Mouse (Mus musculus): ENCODE measurements around the gene Asb6.

Asb6 gene

DNA sequence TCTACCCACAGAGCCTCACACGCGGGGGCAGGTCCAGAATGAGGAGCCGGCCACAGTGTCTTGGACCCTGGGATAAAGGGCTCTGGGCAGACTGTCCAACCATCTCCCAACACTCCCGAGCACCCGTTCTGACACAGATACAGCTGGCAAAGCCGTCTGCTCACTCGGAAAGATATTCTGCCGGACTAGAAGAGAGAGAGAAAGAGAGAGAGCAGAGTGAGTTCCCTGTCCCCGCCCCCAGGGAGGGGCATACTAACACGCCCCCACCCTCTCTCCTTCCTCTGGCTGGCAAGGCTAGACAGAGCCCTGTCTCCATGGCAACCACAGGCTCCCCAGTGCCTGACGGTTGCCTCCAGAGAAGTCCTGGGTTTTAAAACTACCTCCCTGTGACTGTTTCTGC lies 33.8 kb downstream of the Asb6 start:
- DNase-seq (ENCODE audit: low spot score in 2 of 2), result peak; percentile 86 to 92

DNA sequence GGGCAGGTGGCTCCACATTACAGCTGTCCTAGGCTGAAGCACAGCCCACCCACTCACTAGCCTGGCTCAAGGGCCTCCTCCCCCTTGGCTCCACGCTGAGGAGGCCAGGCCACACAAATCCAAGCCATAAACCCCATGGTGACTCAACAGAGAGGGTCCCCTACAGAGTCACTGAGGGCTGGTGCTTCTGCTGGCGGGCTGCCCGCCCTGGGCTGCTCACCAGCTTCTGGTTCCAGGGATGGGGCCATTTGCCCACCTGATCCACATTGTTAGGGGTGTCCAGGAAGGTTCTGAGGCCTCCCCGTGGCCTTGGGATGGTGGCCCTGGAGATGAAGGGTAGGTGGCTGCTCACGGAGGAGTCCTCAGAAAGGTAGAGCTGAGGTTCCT lies 34.3 kb downstream of the Asb6 start:
- no peak for DNase-seq (ENCODE audit: low spot score in 2 of 2)

DNA sequence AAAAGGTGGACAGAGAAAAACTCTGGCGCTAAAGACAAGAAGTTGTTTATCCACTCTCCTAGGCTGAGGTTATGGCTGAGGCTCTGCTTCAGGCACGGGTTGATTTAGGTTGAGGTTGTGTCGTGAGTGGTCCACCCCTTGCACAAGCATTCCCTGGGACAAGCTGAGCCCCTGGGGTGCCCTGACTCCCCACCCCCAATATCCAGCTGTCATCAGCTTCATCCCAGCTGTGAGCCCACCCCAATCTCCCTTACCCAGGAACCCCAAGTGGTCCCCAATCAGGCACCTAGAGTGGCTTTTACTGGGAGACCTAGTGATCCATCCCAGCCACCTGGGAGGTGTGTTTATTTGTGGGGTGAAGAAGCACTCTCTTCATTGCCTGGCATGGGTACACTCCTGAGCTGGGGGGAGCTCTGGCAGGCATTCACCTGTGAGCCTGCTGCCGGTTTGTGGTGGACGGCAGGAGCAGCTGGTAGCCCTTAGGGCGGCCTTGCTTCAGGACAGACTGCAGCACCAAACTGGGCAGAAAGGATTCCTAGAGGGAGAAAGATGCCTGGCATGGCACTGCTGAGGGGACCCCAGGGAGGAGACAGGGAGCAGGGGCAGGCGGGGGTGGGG lies 34.8 kb downstream of the Asb6 start:
- DNase-seq (ENCODE audit: low spot score in 2 of 2), result no peak

DNA sequence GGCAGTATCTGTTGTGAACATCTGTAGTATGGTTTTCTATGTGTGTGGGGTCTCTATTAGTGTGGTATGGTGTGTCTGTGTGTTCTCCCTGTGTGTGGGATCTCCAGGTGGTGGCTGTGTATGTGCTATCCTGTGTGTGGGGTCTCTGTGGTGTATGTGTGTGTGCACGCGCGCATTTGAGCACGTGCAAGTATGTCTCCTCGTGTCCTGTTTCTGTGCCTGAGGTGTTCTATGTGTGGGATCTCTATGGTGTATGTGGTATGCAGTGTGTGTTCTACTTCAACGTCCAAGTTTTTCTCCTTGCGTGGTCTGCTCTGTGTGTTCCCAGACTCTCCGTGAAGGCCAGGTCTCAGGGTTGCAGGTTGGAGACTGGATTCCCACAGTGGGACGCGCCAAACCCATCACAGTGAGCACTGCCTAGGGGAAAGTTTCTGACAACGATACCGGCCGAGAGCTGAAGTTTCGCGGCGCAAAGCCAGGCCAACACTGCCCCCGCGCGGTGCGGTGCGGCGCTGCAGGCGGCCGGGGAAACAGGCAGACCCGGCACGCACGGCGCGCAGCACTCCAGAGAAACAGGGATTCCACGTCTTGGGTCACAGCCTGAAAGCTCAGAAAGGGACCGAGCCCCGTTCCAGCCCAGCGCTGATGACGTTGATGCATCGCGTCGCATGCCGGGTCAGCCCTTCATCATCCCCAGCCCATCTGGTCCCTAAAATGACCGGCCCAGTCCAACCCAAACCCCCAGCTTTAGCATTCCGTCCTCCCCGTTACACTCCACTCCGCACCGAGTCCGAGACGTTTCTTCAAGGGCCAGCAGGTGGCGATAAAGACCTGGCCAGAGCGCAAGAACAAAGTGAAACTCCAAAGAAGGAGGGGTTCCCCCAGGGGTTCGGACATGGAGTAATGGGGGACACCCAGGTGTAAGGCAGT lies 35.7 kb downstream of the Asb6 start:
- peak; percentile 81 to 94 for DNase-seq (ENCODE audit: low spot score in 2 of 2)

DNA sequence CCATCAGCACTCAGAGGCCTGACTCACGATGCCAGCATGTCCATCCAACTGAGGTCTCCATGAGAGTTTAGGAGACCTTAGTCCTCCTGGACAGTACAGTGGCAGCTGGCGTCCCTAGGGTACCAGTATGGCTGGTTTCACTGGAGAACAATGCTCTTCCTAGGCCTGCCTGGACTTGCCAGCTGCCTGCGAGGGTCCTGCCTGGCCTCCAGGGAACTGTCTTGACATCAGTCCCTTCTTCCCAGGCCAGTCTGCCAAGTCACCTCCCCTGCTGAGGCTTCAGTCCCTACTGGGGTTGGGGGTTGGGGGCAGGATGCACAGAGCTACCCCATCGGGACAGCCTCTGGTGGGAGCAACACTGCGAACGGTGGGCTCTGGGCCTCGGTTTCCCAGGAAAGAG lies 38.1 kb downstream of the Asb6 start:
- no peak for DNase-seq (ENCODE audit: low spot score in 2 of 2)

DNA sequence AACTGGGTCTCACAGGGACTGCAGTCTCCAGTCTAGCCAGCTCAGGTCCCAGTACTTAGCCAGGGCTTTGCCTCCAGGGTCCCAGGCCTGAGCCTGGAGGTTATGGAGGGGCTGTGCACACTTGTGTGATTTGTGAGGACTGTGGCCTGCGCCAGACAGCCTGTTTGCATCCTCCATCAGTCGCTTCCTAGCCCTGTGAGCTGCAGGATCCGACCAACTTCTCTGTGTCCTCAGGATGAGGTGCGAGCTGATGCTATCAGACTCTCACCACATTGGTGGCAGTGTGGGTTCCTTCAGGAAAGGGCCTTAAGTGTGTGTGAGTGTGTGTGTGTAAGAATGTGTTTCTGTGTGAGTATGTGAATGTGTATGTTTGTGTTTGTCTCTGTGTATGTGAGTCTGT lies 42.7 kb downstream of the Asb6 start:
- no peak for DNase-seq (ENCODE audit: low spot score in 2 of 2)

DNA sequence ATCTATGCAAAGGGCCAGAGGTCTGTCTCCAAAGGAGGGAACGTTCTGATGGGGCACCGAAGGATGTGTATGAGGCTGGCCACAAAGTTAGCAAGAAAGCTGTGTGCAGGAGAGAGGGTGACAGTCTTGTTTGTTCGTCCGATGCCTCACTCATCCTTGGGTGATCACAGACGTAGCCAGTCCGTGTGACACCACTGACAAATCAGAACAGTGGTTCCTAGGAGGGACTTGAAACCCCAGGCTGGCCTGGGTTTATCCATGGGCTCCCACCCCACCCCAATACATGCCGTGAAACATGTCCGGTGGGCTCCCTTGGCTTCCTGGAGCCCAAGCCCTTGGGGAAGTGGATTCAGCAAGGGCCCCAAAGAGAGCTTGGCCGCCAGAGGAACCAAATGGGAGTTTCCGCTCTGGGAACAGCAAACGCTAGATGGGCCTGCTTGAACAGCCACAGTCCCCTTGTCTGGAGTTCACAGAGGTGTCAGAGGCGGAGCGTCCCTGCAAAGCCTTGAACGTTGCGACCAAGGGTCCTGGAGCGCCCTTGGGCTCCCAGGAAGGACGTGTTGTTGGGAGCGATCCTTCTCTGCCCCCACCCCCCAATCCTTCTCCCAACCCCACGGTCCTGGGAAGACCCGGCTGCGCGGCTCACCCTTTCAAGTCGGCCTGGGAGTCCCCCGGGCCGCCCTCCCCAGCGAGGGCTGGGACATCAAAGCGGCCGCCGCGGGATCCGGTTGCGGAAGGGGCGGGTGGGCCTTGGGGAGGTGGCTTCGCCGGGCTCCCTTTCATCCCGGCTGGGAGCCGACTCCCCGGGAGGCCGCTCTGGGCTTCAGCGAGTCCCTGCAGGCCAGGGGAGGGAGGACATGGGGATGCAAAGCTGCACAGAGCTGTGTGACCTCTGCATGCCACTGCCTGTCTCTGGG lies 45.8 kb downstream of the Asb6 start:
- DNase-seq (ENCODE audit: low spot score in 2 of 2), result no peak

DNA sequence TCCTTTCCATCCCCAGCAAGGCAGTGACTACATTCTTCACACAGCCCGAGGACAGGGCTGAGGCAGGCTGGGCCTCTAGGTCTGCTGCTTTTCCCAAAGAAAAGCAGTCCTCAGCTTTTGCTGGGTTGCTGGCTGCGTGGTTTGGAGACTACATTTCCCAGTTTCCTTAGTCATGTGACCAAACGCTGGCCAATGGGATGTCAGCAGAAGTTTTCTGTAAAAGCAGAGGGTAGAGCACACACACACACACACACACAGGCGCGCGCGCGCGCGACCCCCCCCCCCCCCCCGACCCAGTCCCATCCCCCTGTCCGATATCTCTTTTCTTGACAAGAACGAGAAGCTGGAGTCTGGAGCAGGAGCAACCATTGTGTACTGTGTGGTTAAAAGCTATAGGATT lies 46.8 kb downstream of the Asb6 start:
- peak in 1 of 2 experiments; percentile 69 for DNase-seq (ENCODE audit: low spot score in 2 of 2)

- DNase-seq (ENCODE audit: low spot score in 2 of 2), result no peak
Measured at GRCm38 (mm10) chr2:30782312-30783290, 47.5 kb downstream of the Asb6 start.

DNA sequence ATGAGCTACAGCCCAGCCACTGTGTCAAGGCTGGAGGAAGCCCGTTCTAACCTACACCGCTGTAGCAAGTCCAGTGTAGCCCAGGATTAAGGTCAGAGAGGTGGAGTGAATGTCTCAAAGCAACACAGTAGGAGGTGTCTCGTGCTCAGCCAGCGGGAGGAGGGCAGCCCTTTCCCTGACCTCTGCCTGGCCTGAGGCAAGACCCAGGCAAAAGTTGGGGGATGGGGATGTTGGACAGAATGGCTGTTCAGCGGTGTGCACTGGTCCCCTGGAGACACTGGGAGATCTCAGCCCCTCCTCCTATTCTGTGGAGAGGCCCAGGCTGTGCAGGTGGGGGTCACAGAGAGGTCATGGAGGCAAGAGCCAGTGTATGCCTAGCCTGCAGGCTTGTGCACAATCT lies 50.9 kb downstream of the Asb6 start:
- DNase-seq (ENCODE audit: low spot score in 2 of 2), result no peak

- no peak for DNase-seq (ENCODE audit: low spot score in 2 of 2)
Measured at GRCm38 (mm10) chr2:30778235-30778634, 51.9 kb downstream of the Asb6 start.

DNA sequence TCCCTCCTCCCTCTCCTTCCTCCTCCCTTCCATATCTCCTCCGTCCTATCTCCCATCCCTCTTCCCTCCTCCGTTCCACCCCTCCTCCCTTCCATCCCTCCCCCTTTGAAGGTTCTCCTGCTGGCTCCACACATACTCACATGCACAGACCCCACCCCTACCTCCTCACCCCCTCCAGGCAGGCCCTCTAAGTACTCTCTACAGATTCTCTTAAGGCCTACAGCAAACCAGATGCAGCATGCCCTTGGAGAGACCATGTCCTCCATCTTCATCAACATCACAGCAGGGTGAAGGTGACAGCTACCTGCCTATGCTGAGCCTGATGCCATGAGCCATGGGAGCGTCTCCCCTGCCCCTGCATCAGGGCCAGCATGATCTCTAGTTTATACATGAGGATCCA lies 52.9 kb downstream of the Asb6 start:
- DNase-seq (ENCODE audit: low spot score in 2 of 2), result no peak

DNA sequence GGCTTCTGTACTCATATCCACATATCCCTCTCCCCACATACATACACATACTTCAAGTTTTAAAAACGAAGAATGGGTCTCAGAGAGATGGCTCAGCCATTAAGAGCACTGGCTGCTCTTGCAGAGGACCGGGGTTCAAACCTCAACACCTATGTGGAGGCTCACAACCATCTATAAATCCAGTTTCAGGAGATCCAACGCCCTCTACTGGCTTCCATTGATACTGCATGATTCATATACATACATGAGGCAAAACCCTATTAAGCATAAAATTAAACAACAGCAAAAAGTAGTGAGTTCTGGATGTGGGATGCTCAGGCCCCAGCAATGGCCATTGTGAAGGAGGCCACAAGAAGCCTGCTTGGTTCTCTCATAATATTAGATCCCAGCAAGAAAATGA lies 54.2 kb downstream of the Asb6 start:
- DNase-seq (ENCODE audit: low spot score in 2 of 2), result no peak

GRCm38 (mm10) chr2:30773313-30774005 lies 56.7 kb downstream of the Asb6 start:
- no peak for DNase-seq (ENCODE audit: low spot score in 2 of 2)
